Mouse (Mus musculus) CD4-positive helper T cell, adult 2 months (primary cell): ENCODE measurements around the gene Arid3b.
"Not testable (repeated sequence)": the region's sequence is repeated elsewhere in the genome, so short reads cannot be mapped to it uniquely, and the experiment has no call there.

ENCODE experiments used
- DNase-seq: peaks from one replicate; pipeline ENCODE4 v3.0.0-alpha.2; 2012; ENCODE audit warnings: low read depth, missing footprints, low spot score

Gene Arid3b

DNA sequence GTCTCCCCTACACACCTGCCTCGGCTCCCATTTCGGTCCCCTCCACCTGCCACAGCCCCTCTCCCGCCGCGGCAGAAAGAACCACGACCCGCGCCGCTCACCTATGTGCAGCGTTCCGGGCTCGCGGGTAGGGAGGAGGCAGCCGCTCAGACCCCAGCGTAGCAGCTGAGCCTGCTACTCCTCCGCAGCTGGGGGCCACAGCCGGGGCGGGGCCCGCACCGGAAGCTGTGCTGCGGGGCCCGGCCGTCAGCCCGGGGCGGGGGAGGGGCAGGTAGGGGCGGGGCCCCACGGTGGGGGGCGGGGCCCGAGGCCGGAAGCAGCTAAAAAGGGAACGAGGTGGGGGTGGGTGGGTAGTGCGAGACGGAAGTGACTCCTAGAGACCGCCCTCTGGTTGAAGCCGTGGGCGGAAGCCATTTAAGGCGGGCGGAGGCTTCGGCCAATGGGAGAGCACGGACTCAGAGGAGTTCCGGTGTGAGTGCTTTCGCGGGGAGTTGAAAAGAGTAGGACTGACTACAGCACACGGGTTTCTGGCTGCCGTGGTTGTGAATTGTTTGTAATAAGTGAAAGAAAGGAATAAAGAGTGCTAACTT, at the start of gene Arid3b:
Gene Arid3b (minus strand): TSS at position 213 of the 590 bp plus-strand sequence.
- peak; percentile 98 for DNase-seq

DNA sequence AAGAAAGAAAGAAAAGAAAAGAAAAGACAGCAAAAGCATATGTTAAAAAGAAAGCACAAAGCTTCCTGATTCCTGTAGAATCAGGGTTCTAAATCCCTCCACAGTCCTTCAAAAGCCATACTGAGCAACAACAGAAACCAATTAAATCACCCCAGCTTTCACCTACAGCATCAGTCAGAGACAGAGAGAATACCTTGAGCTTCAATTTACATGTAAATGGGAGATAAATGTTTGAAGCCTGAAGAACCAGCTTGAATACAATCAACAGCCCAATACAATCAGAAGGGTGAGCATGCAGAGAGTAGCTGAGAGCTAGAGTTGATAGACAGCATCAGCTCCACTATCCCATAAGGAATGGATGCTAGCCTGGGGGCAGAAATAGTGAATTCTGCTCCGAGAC, 46.8 kb upstream of the Arid3b start:
- no peak for DNase-seq

DNA sequence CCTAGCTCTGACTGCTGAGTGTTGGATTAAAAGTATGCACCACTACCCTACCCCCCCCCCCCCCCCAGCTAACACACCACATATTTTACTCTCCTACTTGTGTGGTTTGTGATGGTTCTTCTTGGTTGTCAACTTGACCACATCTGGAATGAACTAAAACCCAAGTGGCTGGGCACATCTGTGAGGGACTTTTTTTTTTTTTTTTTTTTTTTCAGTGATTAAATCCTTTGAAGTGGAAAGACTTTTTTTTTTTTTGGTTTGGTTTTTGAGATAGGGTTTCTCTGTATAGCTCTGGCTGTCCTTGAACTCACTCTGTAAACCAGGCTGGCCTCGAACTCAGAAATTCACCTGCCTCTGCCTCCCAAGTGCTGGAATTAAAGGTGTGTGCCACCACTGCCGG, 45.2 kb upstream of the Arid3b start:
- not testable (repeated sequence) for DNase-seq

GRCm38 (mm10) chr9:57880278-57880677, 43.7 kb upstream of the Arid3b start:
- DNase-seq, result no peak

GRCm38 (mm10) chr9:57879213-57879612, 42.6 kb upstream of the Arid3b start:
- DNase-seq, result no peak

DNA sequence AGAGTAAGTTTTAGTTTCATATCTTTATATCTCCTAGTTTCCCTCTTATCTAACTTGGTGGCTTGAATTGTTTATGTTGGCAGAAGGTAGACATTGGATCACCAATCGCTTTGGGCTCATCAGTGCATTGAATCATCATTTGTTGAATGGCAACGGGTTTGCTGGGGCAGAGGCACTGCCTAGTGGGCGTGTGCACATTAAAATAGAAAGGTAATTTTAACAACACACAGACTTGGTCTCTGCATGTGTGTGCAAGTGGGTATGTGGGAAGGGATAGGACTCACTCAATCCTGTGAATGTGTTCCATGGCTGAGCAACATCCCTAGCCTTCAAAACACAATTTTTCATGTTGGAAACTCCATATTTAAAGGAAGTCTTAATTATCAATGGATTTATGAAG, 38.4 kb upstream of the Arid3b start:
- no peak for DNase-seq

- DNase-seq, result no peak
Measured at GRCm38 (mm10) chr9:57874134-57874533, 37.5 kb upstream of the Arid3b start.

- DNase-seq, result no peak
Measured at GRCm38 (mm10) chr9:57870273-57870816, 33.8 kb upstream of the Arid3b start.

DNA sequence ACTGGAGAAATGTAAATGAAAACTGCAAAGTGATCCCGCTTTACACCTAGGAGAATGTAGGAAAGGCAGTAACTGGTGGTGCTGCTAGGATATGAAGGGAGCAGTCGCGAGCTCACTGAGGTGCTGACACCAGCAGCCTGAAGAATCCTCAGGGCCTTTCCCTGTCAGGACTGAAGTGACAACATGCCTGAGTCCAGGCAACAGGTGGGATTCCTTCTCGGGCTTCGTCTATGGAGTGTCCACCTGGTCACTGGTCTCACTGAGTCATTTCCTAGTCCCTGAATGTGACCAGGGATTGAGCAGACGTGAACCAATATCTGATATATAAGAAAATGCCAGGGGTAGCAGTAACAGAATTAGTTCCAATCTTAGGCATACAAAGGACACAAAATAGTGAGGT, 32.2 kb upstream of the Arid3b start:
- no peak for DNase-seq

GRCm38 (mm10) chr9:57867880-57868279, 31.3 kb upstream of the Arid3b start:
- DNase-seq, result no peak

- no peak for DNase-seq
Measured at GRCm38 (mm10) chr9:57867236-57867635, 30.6 kb upstream of the Arid3b start.

DNA sequence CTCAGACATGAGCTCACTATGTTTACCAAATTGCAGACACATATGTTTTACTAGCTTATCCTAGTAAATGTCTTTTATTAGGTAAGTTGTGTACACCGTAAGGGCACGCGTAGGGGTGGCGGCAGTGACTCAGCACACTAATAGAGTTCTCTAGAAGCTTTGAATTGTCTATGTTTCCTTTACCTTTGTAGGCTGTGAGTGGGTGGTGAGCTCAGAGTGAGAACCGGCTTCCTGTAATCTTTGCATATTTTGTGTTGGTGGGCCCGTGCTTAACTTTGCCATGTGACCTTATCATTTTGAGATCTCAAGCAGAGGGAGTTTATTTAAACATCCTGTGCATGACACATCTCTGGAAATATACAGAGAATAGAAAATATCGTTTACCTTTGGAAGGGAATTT, 29.9 kb upstream of the Arid3b start:
- peak; percentile 79 for DNase-seq

DNA sequence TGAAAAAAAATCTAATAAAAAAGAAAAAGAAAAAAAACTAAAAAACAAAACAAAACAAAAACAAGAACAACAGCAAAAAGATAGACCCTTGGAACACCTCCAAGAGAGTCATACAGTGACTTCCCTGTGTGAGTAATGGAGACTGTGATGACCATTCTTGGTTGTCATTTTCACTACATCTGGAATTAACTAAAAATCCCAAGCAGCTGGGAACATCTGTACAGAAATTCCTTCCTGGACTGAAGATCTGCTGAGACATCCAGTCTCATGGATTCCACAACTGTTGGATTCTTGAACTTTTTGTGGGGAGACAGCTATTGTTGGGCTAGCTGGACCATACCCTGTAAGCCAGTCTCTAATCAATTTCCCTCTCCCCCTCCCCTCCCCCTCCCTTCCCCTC, 27.7 kb upstream of the Arid3b start:
- DNase-seq, result no peak

DNA sequence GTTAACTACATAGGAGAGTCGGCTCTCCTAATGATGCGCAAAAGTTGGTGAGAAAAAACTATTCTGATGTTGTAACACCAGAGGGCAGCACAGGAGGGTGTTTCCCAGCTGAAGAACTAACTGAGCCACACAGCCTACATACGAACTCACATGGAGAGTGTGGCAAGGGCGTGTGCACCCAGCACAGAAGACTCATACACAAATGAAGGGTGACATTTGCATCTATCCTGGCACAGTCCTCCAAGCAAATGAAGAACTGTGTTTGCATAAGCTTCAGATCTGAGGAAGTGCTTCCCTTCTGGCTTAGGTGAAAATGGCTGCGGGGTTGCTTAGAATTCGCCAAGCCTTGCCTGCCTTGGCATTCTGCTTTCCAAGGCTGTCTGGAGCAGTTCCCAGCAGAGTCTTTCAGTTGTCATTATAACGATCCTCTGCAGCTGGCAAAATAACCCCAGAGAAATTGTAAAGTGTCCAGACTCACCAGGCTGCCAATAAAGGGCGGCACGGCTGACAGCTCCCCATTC, 25.4 kb upstream of the Arid3b start:
- DNase-seq, result peak; percentile 74

- DNase-seq, result no peak
Measured at GRCm38 (mm10) chr9:57856456-57856855, 19.9 kb upstream of the Arid3b start.

DNA sequence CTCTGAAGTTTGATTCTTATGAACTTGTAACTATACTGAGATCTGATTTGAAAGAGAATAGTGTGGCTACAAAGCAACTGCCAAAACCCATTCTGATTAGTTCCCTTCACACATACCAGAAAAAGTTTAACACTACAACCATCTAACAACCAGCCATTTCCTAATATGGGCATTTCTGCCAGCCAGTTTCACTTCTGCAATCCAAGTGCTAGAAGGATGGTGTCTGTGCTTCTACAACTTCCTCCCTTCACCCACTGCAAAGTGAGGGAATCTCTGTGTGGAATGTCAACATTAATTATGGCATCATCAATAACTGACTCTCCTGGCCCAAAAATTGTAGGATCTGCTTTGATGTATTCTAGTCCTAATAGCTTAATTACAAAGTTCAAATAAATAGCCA, 17.7 kb upstream of the Arid3b start:
- DNase-seq, result no peak

DNA sequence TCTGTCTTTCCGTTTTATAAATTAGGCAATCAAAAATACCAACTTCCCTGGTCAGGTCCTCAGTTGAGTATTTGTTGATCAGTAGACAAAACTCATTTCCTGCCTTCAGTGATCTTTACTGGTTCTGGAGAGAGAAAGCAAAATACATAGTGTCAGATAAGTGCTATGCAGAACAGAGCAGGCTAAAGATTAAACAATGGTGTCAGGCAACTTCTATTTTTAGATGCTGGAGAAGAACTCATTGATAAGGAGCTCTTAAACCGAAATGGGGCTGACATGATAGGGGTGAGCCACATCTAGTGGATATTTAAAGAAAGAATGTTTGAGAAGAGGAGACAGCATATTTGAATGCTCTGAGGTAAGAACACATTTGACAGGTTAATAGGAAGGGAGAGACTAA, 2.4 kb upstream of the Arid3b start:
- DNase-seq, result no peak

DNA sequence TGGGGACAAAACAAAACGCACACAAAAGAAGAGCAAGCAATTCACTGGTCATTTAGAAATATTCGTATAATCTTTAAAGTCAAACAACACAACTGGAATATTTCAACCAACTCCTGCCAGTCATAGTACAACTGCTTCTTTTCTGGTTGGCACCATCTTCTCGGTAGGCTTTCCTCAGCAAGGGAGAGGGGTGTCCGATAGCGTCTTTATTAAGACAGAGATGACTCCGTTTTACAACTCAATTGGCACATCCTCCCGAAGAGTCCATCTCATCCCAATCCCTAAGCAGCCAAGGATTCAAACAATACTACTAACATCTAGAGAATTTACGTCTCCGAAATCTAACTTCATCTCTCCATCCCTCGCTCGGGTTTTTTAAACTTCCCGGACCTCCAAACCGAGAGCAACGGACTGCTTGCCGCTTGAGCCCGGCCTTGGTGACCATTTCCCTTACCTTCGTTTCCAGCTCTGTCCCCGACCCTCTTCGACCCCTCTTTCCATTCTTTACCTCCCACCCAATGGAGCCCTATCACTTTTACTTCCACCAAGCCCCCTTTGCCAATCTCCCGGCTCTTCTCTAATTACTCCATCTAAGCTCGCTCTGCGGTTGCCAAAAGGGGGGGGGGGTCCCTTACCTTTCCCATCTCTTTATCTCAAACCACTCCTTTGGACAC, 615 bp downstream of the Arid3b start:
- DNase-seq, result peak; percentile 29

GRCm38 (mm10) chr9:57834629-57835417, 1.8 kb downstream of the Arid3b start:
- DNase-seq, result peak; percentile 32

DNA sequence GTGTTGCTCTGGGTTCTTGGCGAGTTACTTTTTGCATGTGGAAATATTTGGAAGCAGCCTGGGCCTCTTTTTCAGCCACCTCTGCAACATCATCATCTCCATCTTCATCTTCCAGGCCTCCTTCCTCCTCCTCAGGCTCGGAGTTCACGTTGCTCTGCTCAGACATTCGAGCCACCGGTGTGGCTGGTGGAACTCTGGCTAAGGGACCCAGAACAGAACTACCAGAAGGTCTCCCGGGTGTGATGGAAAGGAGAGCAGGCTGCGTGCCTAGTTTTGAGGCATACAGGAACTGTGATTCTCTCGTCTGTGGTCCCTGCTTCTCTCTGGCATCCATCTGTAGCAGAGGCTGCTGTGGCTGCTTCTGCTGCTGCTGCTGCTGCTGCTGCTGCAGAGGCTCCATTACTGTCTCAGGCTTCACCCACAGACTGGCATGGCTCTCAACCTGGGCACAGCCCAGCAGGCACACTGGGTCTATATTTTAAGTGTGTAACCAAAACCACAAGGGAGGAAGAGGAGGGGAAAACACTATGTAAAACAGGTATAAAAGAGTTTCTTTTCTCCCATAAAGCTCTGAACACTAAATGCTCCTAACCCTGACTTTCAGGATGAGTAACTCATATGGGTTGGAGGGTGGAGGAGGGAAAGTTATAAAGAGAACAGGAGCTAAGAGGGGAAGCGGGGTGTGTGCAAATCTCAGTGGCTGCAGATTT, 2.7 kb downstream of the Arid3b start:
- peak; percentile 53 for DNase-seq

DNA sequence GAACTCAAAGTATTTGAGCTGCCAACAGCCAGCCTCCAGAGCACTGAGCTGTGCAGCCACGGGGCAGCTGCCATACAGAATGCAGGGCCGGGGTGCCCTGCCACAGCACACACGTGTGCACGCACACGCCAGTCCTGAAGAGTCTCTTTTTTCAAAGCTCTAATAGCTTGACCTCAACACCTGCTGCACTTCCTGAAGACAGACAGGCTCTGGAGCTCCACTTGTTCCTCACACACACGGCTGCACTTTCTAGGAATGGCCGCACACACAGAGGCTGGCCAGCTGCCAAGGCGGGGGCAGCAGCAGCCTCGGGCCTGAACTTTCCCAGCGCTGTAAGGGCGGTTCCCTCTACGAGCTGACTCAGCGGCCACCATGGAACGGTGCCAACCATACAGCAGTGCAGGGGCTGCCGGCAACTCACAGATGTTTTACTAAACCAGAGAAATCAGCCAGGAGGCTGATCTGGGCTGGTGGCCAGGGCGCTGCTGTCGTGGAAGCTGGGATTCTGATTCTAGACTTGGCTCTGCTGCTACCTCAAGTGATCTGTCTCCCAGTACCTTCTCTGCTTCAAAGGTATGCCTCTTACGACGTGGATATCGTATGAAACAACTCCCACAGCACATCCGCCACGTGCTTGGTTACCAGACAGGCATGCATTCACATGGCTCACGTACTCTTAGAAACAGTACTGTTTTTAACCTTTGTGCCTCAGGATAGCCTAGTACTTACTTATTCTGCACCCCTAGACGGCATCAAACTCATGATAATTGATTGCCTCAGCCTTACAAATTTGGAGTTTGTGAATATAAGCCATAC, 5.1 kb downstream of the Arid3b start:
- peak; percentile 86 for DNase-seq
